Mouse (Mus musculus) ZHBTc4 (cell line): Measurements from ENCODE around the gene Pdcd4.

Experiments used
- DNase-seq: peaks from one replicate; pipeline ENCODE4 v3.0.0-alpha.2; 2011; ENCODE audit warnings: low read depth, low spot score

Pdcd4 gene

GRCm38 (mm10) chr19:53871502-53871901 lies 20.5 kb upstream of the Pdcd4 start:
- no peak for DNase-seq

- DNase-seq: no peak
Observed at GRCm38 (mm10) chr19:53872994-53873713, 18.9 kb upstream of the Pdcd4 start.

- DNase-seq: no peak
Observed at GRCm38 (mm10) chr19:53875246-53875645, 16.8 kb upstream of the Pdcd4 start.

GRCm38 (mm10) chr19:53877779-53878178 lies 14.3 kb upstream of the Pdcd4 start:
- DNase-seq: no peak

- DNase-seq: no peak
Observed at GRCm38 (mm10) chr19:53880460-53880859, 11.6 kb upstream of the Pdcd4 start.

GRCm38 (mm10) chr19:53881786-53882185 lies 10.2 kb upstream of the Pdcd4 start:
- DNase-seq: no peak

GRCm38 (mm10) chr19:53885450-53885849 lies 6.6 kb upstream of the Pdcd4 start:
- no peak for DNase-seq

GRCm38 (mm10) chr19:53886576-53887370 lies 5.3 kb upstream of the Pdcd4 start:
- no peak for DNase-seq

- DNase-seq: no peak
Observed at GRCm38 (mm10) chr19:53887822-53888221, 4.2 kb upstream of the Pdcd4 start.

GRCm38 (mm10) chr19:53888331-53888730 lies 3.7 kb upstream of the Pdcd4 start:
- DNase-seq: no peak

- DNase-seq: no peak
Observed at GRCm38 (mm10) chr19:53889555-53889954, 2.5 kb upstream of the Pdcd4 start.

GRCm38 (mm10) chr19:53890274-53890673 lies 1.8 kb upstream of the Pdcd4 start:
- DNase-seq: peak; percentile 19

GRCm38 (mm10) chr19:53890781-53891251 lies 1.2 kb upstream of the Pdcd4 start:
- DNase-seq: no peak

GRCm38 (mm10) chr19:53891569-53891968 lies 462 bp upstream of the Pdcd4 start:
- DNase-seq: no peak

- DNase-seq: no peak
Observed at GRCm38 (mm10) chr19:53892838-53893359, 868 bp downstream of the Pdcd4 start.

- no peak for DNase-seq
Observed at GRCm38 (mm10) chr19:53893711-53894171, 1.7 kb downstream of the Pdcd4 start.

GRCm38 (mm10) chr19:53894538-53895121 lies 2.6 kb downstream of the Pdcd4 start:
- DNase-seq: no peak

GRCm38 (mm10) chr19:53898046-53898445 lies 6.0 kb downstream of the Pdcd4 start:
- no peak for DNase-seq

- DNase-seq: peak; percentile 18
Observed at GRCm38 (mm10) chr19:53898498-53898897, 6.5 kb downstream of the Pdcd4 start.

- DNase-seq: no peak
Observed at GRCm38 (mm10) chr19:53898970-53899900, 7.2 kb downstream of the Pdcd4 start.
